Mouse (Mus musculus): ENCODE measurements at regions not wholly inside any gene's neighbourhood (a gene's known extent, or its start where the extent isn't known, plus 50 kb on each side); places are given as distances from the start of the nearest gene placed in this dataset.
"Not testable (repeated sequence)": the region's sequence is repeated elsewhere in the genome, so short reads cannot be mapped to it uniquely, and the experiment has no call there.

DNA sequence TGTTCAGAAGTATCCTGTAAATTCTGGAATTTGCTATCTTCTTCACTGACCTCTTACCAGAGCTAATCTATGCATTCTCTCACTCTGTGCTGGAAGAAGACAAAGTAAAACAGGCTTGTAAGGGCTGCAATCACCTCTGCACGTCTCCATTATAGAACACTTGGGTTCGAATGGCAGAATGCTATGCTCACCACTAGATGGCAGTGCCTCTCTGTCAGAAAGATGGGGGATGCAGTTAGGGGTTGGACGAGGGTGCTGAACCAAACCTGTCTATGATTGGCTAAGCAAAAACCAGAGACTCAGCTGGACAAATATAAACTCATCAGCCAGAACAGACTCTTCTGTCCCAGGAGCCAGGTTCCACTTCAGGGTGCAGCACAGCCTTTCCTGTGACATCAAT is 546.5 kb upstream of the Olfr1507 start:
- not testable (repeated sequence) for H3K27ac ChIP-seq (ENCODE audit: control insufficient read depth, insufficient read depth, low read length); H3K4me3 ChIP-seq (ENCODE audit: control insufficient read depth, insufficient read depth, low read length); H3K4me1 ChIP-seq (replicated peaks; ENCODE audit: control insufficient read depth, insufficient read depth, low read length); H3K36me3 ChIP-seq (ENCODE audit: control insufficient read depth, insufficient read depth, low read length); H3K27me3 ChIP-seq (ENCODE audit: control insufficient read depth, insufficient read depth, low read length)
- WGBS, result 5% methylated on average over 3 of the region's 3 CpGs
- DNase-seq, result peak; percentile 35

DNA sequence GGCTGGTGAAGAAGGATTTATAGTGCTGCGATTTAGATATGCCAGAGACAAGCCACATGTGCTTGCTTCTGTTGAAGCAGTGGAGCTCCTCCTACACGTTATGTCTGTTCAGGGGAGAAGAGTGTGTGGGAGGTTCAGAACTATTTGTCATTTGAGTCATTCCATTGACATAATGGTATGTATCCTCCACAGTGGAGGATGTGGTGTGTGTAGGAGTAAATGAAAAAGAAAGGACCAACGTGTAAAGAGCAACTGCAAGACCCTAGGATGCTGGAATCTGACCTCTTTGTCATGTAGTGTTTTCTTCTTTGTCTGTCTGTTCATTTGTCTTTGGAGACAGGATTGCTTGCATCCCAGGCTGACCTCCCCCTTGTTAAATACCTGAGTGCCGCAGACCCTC is 543.9 kb upstream of the Olfr1507 start:
- WGBS, result 76% methylated on average over 4 of the region's 4 CpGs
- DNase-seq; H3K36me3 ChIP-seq (ENCODE audit: control insufficient read depth, insufficient read depth, low read length): not testable (repeated sequence)

DNA sequence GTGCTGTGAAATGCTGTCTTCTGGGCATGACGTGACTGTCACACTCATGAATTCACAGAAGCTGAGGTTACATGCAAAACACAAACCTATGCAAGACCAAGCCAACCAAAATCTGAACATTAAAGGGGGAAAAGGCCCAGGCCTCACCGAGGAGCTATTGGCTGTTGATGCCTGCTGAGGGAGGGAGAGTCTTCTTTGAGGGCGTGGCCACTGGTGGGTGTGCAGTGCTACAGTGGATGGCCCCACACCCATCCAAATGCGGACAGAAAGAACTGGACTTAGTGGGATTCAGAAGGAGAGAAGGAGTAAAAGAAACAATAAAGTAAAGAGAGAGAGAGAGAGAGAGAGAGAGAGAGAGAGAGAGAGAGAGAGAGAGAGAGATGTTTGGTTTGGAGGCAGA is 539.4 kb upstream of the Olfr1507 start:
- not testable (repeated sequence) for H3K27ac ChIP-seq (ENCODE audit: control insufficient read depth, insufficient read depth, low read length); H3K4me3 ChIP-seq (ENCODE audit: control insufficient read depth, insufficient read depth, low read length); DNase-seq; H3K36me3 ChIP-seq (ENCODE audit: control insufficient read depth, insufficient read depth, low read length); H3K27me3 ChIP-seq (ENCODE audit: control insufficient read depth, insufficient read depth, low read length); H3K4me1 ChIP-seq (replicated peaks; ENCODE audit: control insufficient read depth, insufficient read depth, low read length)
- no CpG with 5 or more reads among the region's 4 CpGs for whole genome bisulfite sequencing

More for the DNA sequence above, 543.9 kb upstream of the Olfr1507 start:
- not testable (repeated sequence) for H3K4me3 ChIP-seq (ENCODE audit: control insufficient read depth, insufficient read depth, low read length); H3K27ac ChIP-seq (ENCODE audit: control insufficient read depth, insufficient read depth, low read length); H3K27me3 ChIP-seq (ENCODE audit: control insufficient read depth, insufficient read depth, low read length); H3K4me1 ChIP-seq (replicated peaks; ENCODE audit: control insufficient read depth, insufficient read depth, low read length)

DNA sequence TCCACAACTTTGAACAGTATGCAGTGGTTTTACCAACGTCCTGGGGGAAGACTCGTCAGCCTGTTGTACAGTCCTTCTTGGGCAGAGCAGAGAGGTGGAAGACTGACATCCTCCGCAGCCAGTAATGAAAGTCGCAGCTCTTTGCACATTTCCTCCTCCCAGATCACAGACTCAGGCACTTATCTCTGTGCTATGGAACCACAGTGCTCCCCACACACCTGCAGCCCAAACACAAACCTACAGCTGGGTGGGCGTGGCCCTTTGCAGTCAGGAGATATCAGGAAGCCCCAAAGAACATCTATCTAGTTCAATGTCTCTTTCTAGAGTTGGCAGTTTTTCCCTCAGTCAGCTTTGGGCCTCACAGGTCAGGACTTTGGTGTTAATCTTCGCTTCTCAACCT is 537.7 kb upstream of the Olfr1507 start:
- DNase-seq, result peak; percentile 54
- H3K4me1 ChIP-seq (replicated peaks; ENCODE audit: control insufficient read depth, insufficient read depth, low read length); H3K36me3 ChIP-seq (ENCODE audit: control insufficient read depth, insufficient read depth, low read length); H3K4me3 ChIP-seq (ENCODE audit: control insufficient read depth, insufficient read depth, low read length); H3K27me3 ChIP-seq (ENCODE audit: control insufficient read depth, insufficient read depth, low read length); H3K27ac ChIP-seq (ENCODE audit: control insufficient read depth, insufficient read depth, low read length): not testable (repeated sequence)
- WGBS, result no CpG with 5 or more reads among the region's 6 CpGs

DNA sequence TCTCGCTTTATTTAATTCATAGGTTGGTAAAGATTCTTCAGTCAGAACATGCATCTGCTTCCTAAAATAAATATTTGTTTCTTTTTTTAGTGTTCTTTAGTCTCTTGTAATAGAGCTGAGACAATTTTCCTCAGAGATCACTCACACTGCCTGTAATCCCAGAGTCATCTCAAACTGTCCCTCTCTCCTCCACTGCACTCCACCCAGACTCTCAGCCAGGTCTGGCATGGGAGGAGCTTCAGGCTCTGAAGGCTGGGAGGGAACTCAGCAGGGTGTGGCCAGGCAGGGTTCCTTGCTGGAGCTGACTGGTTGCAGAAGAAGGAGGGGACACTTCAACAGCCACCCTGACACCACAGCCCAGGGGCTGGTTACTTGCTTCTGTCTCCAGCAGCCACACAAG is 536.9 kb upstream of the Olfr1507 start:
- H3K36me3 ChIP-seq (ENCODE audit: control insufficient read depth, insufficient read depth, low read length); H3K4me3 ChIP-seq (ENCODE audit: control insufficient read depth, insufficient read depth, low read length); H3K27ac ChIP-seq (ENCODE audit: control insufficient read depth, insufficient read depth, low read length); DNase-seq; H3K4me1 ChIP-seq (replicated peaks; ENCODE audit: control insufficient read depth, insufficient read depth, low read length); H3K27me3 ChIP-seq (ENCODE audit: control insufficient read depth, insufficient read depth, low read length): not testable (repeated sequence)
- no CpG with 5 or more reads among the region's 1 CpGs for WGBS

DNA sequence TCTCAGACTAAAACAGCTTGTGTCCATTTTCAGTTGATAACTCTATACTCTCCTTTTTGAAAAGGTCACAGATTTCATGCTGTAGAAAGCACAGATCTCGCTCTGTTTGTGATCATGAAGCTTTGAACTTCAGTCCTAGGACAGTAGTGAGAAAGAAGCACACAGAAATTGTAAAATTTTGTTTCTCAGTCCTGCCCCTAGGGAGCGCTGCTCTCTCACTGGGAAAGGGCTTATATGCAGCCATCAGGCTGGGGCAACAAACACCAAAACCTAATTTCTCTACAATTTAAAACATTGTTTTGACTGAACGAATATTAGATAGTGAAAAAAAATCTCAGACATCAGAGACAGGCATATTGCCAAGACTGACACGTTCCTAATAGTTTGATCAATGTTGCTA is 534.7 kb upstream of the Olfr1507 start:
- not testable (repeated sequence) for H3K36me3 ChIP-seq (ENCODE audit: control insufficient read depth, insufficient read depth, low read length); DNase-seq; H3K27ac ChIP-seq (ENCODE audit: control insufficient read depth, insufficient read depth, low read length); H3K4me3 ChIP-seq (ENCODE audit: control insufficient read depth, insufficient read depth, low read length); H3K4me1 ChIP-seq (replicated peaks; ENCODE audit: control insufficient read depth, insufficient read depth, low read length); H3K27me3 ChIP-seq (ENCODE audit: control insufficient read depth, insufficient read depth, low read length)
- no CpG with 5 or more reads among the region's 4 CpGs for WGBS

DNA sequence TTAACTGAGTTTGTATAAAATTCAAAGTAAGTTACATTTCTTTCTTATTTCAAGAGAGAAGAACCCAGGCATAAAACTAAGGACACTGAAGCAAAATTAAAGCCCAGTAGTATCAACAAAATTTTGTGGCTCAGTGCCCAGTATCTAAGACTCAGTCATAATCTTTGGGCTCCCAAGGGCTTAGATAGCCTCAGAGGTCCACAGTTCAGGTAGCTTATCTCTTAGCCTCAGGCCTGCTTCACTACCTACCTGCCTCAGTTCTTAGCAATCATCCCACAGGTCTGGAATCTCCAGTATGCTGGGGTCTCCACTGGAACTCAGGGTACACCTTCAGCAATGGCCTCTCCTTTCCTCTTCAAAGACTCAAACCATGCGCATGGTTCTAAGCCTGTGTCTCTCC is 531.4 kb upstream of the Olfr1507 start:
- H3K27ac ChIP-seq (ENCODE audit: control insufficient read depth, insufficient read depth, low read length); H3K36me3 ChIP-seq (ENCODE audit: control insufficient read depth, insufficient read depth, low read length); H3K4me1 ChIP-seq (replicated peaks; ENCODE audit: control insufficient read depth, insufficient read depth, low read length); H3K27me3 ChIP-seq (ENCODE audit: control insufficient read depth, insufficient read depth, low read length); H3K4me3 ChIP-seq (ENCODE audit: control insufficient read depth, insufficient read depth, low read length); DNase-seq: not testable (repeated sequence)
- WGBS, result no CpG with 5 or more reads among the region's 1 CpGs

DNA sequence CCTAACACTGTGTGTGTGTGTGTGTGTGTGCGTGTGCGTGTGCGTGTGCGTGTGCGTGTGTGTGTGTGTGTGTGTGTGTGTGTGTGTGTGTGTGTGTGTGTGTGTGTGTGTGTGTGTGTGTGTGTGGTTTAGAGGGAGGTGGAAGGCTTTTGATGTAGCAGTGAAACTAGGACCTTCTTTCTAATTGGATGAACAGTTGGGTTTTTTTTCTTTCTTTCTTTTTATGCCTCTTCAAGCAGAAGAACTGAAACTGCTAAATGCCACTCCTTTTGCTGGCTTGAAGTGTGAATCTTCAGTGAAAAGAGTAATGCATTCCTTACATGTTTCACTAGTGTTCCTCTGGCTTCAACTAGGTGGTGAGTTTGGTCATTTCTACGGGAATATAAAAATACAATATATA is 524.6 kb upstream of the Olfr1507 start:
- WGBS, result no CpG with 5 or more reads among the region's 6 CpGs
- H3K4me1 ChIP-seq (replicated peaks; ENCODE audit: control insufficient read depth, insufficient read depth, low read length); H3K4me3 ChIP-seq (ENCODE audit: control insufficient read depth, insufficient read depth, low read length): not testable (repeated sequence)

DNA sequence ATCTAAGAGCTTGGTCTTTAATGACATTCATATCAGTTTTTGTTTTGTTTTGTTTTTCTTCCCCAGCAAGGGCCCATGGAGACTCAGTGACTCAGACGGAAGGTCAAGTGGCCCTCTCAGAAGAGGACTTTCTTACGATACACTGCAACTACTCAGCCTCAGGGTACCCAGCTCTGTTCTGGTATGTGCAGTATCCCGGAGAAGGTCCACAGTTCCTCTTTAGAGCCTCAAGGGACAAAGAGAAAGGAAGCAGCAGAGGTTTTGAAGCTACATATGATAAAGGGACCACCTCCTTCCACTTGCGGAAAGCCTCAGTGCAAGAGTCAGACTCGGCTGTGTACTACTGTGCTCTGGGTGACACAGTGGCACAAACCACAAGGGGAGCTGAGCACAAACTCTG is 512.2 kb upstream of the Olfr1507 start:
- no CpG with 5 or more reads among the region's 5 CpGs for WGBS
- not testable (repeated sequence) for H3K27me3 ChIP-seq (ENCODE audit: control insufficient read depth, insufficient read depth, low read length); H3K4me3 ChIP-seq (ENCODE audit: control insufficient read depth, insufficient read depth, low read length); H3K27ac ChIP-seq (ENCODE audit: control insufficient read depth, insufficient read depth, low read length); H3K4me1 ChIP-seq (replicated peaks; ENCODE audit: control insufficient read depth, insufficient read depth, low read length); DNase-seq; H3K36me3 ChIP-seq (ENCODE audit: control insufficient read depth, insufficient read depth, low read length)

More for the DNA sequence above, 524.6 kb upstream of the Olfr1507 start:
- H3K27ac ChIP-seq (ENCODE audit: control insufficient read depth, insufficient read depth, low read length); DNase-seq; H3K36me3 ChIP-seq (ENCODE audit: control insufficient read depth, insufficient read depth, low read length); H3K27me3 ChIP-seq (ENCODE audit: control insufficient read depth, insufficient read depth, low read length): not testable (repeated sequence)

DNA sequence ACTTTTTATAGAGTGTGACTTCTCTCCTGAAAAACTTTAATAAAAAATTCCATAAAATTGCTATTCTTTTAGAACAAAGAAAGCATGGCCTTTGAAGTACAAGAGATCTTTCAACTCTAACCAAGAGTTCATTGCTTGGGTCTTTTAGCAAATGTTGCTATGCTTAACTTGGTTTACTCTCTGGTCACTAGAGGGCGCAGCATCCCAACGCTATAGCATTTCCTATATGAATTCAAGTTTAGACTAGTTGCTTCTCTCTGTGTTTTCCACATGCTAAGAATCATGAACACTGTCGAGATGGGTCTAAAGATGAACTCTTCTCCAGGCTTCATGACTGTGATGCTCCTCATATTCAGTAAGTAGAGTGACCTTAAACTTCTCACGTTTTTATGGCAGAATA is 511.8 kb upstream of the Olfr1507 start:
- DNase-seq; H3K4me3 ChIP-seq (ENCODE audit: control insufficient read depth, insufficient read depth, low read length); H3K27me3 ChIP-seq (ENCODE audit: control insufficient read depth, insufficient read depth, low read length); H3K27ac ChIP-seq (ENCODE audit: control insufficient read depth, insufficient read depth, low read length); H3K4me1 ChIP-seq (replicated peaks; ENCODE audit: control insufficient read depth, insufficient read depth, low read length); H3K36me3 ChIP-seq (ENCODE audit: control insufficient read depth, insufficient read depth, low read length): not testable (repeated sequence)
- no CpG with 5 or more reads among the region's 4 CpGs for WGBS

DNA sequence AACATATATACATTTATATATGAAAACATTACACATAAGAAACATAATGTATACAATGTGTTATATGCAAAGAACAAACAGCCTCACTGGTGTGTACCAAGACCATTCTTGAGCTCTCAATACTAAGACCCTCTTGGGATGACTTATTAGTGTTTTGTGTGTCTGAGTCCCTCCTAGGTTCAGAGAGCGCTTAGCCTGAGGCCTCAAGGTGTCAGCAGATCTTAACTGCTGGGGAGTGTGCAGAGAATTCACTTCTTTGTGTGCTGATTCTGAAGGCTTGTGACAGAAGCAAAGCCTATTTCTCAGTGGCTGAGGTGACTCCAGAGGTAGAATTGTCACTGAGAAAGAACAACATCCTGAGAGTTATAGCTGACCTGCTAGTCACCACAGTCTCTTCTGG is 505.7 kb upstream of the Olfr1507 start:
- not testable (repeated sequence) for H3K4me3 ChIP-seq (ENCODE audit: control insufficient read depth, insufficient read depth, low read length); H3K36me3 ChIP-seq (ENCODE audit: control insufficient read depth, insufficient read depth, low read length); H3K27ac ChIP-seq (ENCODE audit: control insufficient read depth, insufficient read depth, low read length); H3K4me1 ChIP-seq (replicated peaks; ENCODE audit: control insufficient read depth, insufficient read depth, low read length); H3K27me3 ChIP-seq (ENCODE audit: control insufficient read depth, insufficient read depth, low read length); DNase-seq
- WGBS, result 96% methylated on average over 1 of the region's 1 CpGs
